Mouse (Mus musculus) left cerebral cortex, postnatal 25 days (tissue): Measurements from ENCODE around the gene Atp1a1. TPM values are rescaled to one million over a fixed set of nuclear protein-coding genes. Genes with fewer than 3 reads are reported as not detected.

Source experiments
- DNase-seq, 2 experiments: peaks; one replicate each; pipeline ENCODE4 v3.0.0; 2022; ENCODE audit warnings: low spot score in 2 of 2, mixed read lengths in 1 of 2
- intact Hi-C: fragments of 180-260 bp; cut with DNase I; formaldehyde crosslinking; loops from one replicate; pipeline ENCODE4 v1.15.1; 2025
- total RNA-seq, 2 experiments: library from RNA; stranded (reverse); gene quantifications; 2 replicates each; pipeline ENCODE4 v1.2.3; 2021

The Atp1a1 gene
- total RNA-seq: 1,000 to 10,000 TPM; 1,156 to 1,300 TPM

- DNase-seq: peak; percentile 99
- intact Hi-C loops: loop anchor here (1.0 to 5.0 kb wide), 4 partner anchors 56 to 202 kb away; no protein-coding TSS in a partner anchor
Observed at GRCm38 (mm10) chr3:101604550-101605223, at the start of gene Atp1a1. Atp1a1 (minus strand) TSS chr3:101604684.

DNA sequence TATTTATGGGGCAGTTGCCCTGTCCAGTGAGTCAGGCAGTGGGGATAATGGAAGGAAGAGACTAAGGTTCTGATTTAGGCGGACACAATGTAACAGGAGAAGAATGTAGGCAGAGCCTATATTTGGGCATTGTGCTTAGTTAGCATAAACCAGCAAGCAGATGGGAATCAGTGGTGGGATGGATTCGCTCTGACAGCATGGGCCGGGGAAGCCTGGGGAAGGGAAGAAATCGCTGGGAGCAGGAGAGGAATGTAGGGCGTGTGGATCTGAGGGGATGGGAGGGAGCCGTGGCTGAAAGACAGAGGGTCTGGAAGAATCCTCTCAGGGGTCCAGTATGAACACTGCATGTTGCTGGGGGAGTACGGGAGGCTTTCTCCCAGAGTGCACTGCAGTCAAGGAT, 49.0 kb upstream of the Atp1a1 start:
- DNase-seq: peak; percentile 48 to 94
- intact Hi-C loops: loop anchor here (5.0 kb wide), 1 partner anchor 139 kb away; no protein-coding TSS in a partner anchor

DNA sequence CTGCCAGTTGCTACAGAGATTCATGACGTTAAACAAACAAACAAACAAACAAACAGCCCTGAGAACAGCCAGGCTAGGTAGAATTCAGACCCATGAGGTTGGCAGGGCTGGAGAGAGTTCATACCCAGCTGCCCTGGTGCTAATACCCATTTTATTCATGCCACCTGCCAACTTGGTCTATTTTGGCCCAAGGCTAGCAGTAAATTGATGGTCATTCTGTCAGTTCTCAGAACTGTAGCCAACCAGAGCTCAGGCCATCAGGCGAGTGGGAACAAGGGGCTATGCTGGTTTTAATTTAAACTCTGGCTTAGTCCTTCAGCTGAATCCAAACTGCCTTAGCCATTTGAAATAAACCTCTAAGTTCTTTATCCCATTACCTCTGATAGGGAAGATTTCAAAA, 48.5 kb upstream of the Atp1a1 start:
- intact Hi-C loops: loop anchor here (5.0 kb wide), 1 partner anchor 139 kb away; no protein-coding TSS in a partner anchor
- no peak for DNase-seq

GRCm38 (mm10) chr3:101650328-101650727, 45.8 kb upstream of the Atp1a1 start:
- intact Hi-C loops: loop anchor here (5.0 kb wide), 1 partner anchor 142 kb away; no protein-coding TSS in a partner anchor
- no peak for DNase-seq

- DNase-seq: no peak
- intact Hi-C loops: no loop called here
Observed at GRCm38 (mm10) chr3:101649271-101649670, 44.8 kb upstream of the Atp1a1 start.

DNA sequence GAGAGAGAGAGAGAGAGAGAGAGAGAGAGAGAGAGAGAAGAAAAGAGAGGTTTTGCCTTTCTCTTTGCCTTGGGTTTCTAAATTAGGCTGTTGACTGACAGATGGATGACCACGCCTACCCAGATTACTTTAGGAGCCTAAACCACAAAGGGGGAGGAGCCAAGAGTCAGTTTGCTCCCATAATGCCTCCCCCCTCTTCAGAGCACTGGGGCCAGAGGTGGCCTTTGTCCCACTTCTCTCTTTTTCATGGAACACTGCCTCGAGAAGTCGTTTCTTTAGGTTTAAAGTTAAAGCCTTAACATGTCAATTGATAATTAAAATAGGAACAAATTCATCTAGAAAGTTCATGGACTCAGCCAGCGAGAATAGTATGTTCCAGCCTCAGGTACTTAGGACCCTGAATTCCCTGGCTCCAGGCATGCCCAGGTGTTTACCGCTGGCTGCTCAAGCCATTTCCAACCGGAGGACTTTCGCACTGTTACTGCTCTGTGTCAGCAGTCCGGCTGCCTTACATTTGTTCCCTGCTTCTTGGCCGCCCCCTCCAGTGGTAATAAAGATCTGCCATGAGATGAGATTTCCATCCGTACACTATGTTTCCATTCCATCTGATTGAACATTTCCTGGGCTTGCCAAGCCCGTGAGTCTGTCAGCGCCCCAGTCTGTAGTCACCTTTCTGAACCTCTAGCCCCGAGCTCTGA, 43.8 kb upstream of the Atp1a1 start:
- intact Hi-C loops: no loop called here
- DNase-seq: no peak

- intact Hi-C loops: no loop called here
- DNase-seq: no peak
Observed at GRCm38 (mm10) chr3:101646806-101647205, 42.3 kb upstream of the Atp1a1 start.

DNA sequence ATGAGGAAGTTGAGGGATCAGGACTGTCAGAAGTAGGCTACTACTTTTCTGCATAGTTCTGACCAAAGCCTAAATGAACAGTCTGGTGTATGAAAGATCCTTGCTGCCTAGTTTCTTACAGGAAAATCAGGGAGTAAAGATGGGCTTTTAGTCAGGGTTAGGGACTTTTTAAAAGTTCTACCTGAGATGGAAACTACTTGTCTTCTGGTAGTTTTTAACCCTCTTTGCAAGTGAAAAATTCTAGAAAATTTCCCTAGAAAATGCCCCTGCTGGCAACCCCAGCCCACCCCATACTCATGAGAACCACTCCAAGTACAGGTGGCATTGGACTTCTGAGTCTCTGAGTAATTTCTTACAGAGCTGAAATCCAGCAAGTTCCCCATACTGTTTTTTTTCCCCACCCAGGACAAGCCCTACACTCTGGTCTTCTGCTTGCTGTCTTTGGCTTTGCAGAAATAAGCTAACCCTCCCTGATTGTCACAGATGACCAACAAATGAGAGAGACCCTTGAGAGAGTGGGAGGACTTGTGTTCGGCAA, 41.2 kb upstream of the Atp1a1 start:
- intact Hi-C loops: no loop called here
- DNase-seq: no peak

DNA sequence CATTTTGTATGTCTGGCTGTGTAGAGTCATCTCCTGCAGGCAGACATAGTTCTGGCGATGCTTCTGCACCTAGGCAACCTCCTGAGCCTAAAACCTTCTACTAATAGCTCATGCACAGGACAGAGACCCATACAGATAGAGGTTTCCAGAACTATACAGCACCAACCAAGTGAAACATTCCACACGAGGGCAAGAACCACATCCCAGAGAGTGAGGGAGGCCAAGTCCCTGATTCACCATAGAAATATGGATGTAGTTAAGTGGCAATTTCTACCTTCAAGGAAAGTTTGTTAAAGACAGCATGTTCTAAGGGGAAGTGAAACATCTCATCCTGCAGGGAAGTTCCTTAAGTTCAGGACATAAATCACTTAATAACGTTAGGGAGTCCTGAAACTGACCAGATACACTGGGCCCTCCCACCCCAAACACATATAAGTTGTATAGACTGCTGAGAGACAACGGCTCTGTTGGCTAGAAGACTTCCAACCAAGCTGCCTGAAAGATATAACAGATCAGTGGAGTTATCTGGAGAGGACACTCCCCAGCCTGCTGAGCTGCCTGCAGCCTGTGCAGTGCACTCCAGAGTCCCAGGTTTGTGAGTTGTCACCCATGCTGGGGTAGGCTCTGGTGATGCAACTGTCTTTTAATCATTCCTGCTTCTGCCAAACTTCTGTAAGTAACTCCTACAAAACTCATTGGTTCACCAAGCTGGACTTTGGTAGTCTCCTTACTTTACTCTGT, 39.7 kb upstream of the Atp1a1 start:
- intact Hi-C loops: no loop called here

DNA sequence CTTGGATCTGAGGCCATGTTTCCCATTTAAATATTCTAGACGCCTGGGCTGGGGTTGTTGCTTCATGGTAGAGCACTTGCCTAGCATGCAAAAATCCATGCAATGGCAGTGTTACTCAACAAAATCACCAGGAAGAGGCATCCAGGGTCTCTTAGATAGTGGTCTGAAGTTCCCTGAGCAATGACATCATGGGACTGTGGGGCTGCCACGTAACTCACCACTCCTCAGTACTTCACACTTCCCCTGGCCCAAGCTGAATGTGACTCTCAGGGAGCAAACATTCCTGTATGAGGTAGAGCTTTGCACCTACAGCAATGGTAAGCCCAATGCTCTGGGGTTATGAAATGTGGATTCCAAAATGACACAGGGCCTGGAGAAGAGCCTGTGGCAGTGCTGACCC, 38.8 kb upstream of the Atp1a1 start:
- intact Hi-C loops: no loop called here
- DNase-seq: no peak

More for the DNA sequence above, 39.7 kb upstream of the Atp1a1 start:
- DNase-seq: no peak

GRCm38 (mm10) chr3:101638223-101638622, 33.7 kb upstream of the Atp1a1 start:
- peak in 1 of 2 experiments; percentile 67 for DNase-seq
- intact Hi-C loops: no loop called here

GRCm38 (mm10) chr3:101636510-101636909, 32.0 kb upstream of the Atp1a1 start:
- no peak for DNase-seq
- intact Hi-C loops: no loop called here

DNA sequence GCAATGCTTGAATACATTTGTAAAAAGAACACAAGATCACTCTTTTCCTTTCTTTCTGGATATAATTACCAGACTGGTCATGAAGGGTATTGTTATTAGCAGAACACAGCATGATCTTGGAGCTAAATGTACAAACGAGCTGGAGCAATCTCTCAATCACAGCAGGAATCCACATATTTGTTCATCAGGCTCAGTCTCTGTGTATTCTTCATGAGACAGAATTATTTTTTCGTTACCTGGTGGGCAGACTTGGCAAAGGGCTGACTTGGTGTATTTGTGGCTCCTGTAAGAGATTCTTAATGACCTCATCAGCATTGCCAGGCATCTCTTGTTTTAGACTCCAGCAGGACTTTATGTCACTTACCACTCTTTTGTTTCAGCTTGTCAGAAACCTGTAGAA, 31.6 kb upstream of the Atp1a1 start:
- intact Hi-C loops: no loop called here
- DNase-seq: no peak

GRCm38 (mm10) chr3:101634141-101634900, 29.8 kb upstream of the Atp1a1 start:
- intact Hi-C loops: loop anchor here (1.0 to 2.0 kb wide), 3 partner anchors 16 to 160 kb away; no protein-coding TSS in a partner anchor
- peak; percentile 51 to 93 for DNase-seq

GRCm38 (mm10) chr3:101628255-101628654, 23.8 kb upstream of the Atp1a1 start:
- peak in 1 of 2 experiments; percentile 89 for DNase-seq
- intact Hi-C loops: no loop called here

GRCm38 (mm10) chr3:101624287-101624686, 19.8 kb upstream of the Atp1a1 start:
- DNase-seq: no peak
- intact Hi-C loops: no loop called here

- intact Hi-C loops: loop anchor here (2.0 kb wide), 1 partner anchor 16 kb away; no protein-coding TSS in a partner anchor
- DNase-seq: peak in 1 of 2 experiments; percentile 64
Observed at GRCm38 (mm10) chr3:101619017-101619416, 14.5 kb upstream of the Atp1a1 start.

- intact Hi-C loops: loop anchor here (2.0 kb wide), 1 partner anchor 16 kb away; no protein-coding TSS in a partner anchor
- DNase-seq: peak in 1 of 2 experiments; percentile 77
Observed at GRCm38 (mm10) chr3:101618505-101618904, 14.0 kb upstream of the Atp1a1 start.

- no peak for DNase-seq
- intact Hi-C loops: no loop called here
Observed at GRCm38 (mm10) chr3:101617451-101617850, 13.0 kb upstream of the Atp1a1 start.
